Mouse (Mus musculus): Measurements from ENCODE around the gene Celsr1. TPM values are rescaled to one million over a fixed set of nuclear protein-coding genes. Genes with fewer than 3 reads are reported as not detected.

The Celsr1 gene
- polyA plus RNA-seq, 1 experiment from 2014 or later: 3.1 TPM

DNA sequence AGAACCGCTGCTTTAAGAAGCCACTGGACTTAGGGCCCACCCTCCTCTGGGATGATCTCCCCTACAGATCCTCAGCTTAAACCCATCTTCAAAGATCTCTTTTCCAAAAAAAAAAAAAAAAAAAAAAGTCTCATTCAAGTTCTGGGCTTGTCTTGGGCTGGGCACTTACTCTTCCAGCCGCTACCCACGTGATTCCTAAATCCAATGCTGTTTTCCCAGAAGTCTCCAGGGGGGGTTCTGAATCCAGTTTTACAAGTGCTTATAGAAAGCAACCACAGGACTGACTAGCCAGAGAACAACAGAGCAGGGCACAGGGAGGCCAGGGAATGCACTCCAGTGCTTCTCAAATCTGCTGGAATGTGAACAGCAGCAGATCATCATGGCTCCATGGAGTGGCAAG is 29.5 kb downstream of the Celsr1 start:
- Histone ChIP-seq H3K4me1 (0 out of 2 replicates have a peak, but pooled peaks cover 7% of the 10 kb centered on the region), H3K9ac (no peak overlapping the region), H3K4me3 (replicated peaks) (no peak overlapping the region), H3K4me2 (no peak overlapping the region), H3K27ac (no peak overlapping the region), H3K9me3 (no peaks in the 10 kb centered on the region), H3K36me3 (no peaks in the 10 kb centered on the region), H3K27me3 (replicated peaks) (no peaks in the 10 kb centered on the region)
- 85% methylated on average over 3 of the region's 3 CpGs for WGBS
- ATAC-seq (ENCODE audit: insufficient read depth, low FRiP score, low read depth): no peak

DNA sequence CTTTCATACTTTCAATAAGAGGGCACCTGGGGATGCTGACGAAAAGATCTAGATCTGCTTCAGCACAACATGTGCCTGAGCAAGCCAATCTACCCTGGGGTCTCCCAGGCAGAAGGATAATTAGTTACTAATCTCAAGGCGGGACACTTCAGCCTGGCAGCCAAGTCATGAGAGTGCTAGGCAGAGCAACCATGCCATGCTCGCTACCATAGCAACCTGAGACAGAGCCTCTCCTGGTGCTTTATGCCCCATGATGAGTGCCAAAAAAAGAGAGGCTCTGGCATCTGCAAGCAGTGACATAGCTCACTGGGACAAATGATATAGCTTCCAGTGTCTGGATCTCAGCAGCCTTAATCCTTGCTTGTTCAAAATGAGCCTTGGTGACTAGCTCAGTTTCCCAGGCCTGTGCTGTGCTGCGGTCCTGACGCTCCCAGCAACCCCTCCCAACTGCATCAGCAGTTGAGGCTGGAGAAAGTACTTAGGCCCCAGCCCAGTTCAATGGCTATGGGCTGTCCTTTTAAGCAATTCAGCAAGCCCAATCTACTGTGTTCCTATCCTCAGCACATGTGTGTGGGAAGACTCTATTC is 32.8 kb downstream of the Celsr1 start:
- no peak for ATAC-seq (ENCODE audit: insufficient read depth, low FRiP score, low read depth)
- H3K4me2 ChIP-seq: no peak overlapping the region
- H3K4me3 ChIP-seq (replicated peaks): no peak overlapping the region
- no peaks in the 10 kb centered on the region for H3K4me1 ChIP-seq
- 75% methylated on average over 5 of the region's 5 CpGs for WGBS
- no peaks in the 10 kb centered on the region for H3K36me3 ChIP-seq
- H3K27ac ChIP-seq: no peak overlapping the region
- H3K27me3 ChIP-seq (replicated peaks): no peaks in the 10 kb centered on the region
- H3K9me3 ChIP-seq: no peaks in the 10 kb centered on the region
- no peak overlapping the region for H3K9ac ChIP-seq

DNA sequence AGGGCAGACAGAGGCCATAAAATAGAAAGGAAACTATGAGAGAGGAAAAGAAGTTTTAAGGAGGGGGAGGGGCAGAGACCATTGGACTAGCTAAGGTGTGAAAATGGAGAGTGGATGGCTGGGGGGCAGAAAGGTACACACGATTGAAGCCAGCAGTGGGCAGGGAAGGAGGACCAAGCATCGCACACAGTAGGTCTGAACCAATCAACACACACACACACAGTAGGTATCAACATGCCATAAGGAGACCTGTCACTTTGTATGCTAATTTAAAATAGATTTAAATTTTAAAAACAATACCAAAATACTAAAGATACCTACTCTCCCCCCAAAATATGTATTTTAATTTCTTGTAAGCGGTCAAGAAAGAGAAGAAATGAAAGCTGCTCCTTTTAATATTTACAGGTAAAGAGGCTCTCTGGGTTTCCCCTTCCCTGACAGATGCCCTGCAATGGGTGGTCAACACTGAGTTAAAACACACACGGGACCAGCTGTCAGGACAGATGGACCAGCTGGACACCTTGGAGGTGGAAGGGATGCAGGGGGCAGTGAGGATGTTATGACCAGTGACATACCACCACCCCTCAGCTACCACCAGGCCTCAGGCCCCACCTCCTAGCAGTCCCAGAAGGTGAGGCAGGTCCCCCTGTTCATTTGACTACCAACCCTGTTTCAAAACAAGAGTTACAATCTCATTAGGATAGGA is 34.9 kb downstream of the Celsr1 start:
- H3K4me1 ChIP-seq: peaks cover 9% of the 10 kb centered on the region; the same call in 1 of the 2 replicates
- no peaks in the 10 kb centered on the region for H3K36me3 ChIP-seq
- ATAC-seq (ENCODE audit: insufficient read depth, low FRiP score, low read depth): no peak
- no peak overlapping the region for H3K4me2 ChIP-seq
- H3K27me3 ChIP-seq (replicated peaks): no peaks in the 10 kb centered on the region
- no peak overlapping the region for H3K4me3 ChIP-seq (replicated peaks)
- H3K9me3 ChIP-seq: no peaks in the 10 kb centered on the region
- 65% methylated on average over 4 of the region's 4 CpGs for WGBS
- no peak overlapping the region for H3K27ac ChIP-seq
- no peak overlapping the region for H3K9ac ChIP-seq

DNA sequence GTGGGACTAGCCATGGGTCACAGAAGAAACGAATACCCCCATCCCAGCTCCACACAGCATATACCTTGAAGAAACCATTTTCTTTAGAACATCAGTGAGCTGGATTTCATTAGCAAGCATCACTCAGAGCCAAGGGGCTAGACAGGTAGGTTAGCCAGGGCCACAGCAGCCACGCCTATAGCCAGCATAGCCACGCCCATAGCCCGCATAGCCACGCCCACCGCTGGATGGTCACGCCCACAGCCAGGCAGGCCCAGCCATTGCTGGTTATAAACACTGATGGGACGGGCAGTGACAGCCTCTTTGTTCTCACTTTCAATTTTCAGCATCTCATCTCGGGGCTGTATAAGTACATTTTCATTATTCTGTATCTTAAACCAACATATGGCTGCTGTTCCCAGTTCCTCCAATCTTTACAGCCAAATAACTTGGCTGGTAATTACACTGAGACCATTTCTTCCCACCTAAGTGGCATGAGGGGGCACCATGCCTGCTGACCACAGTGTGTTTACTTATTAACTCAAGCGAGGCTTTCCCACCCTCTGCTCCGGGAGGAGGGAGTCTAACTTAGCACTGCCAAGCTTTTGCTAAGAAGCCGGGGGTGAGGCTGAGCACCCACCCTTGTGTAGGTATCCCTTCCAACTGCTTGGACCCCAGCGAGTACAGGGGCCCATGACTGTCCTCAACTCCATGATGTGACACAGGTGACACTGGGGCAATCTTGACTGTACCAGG is 37.4 kb downstream of the Celsr1 start:
- peaks cover 15% of the 10 kb centered on the region; the same call in 1 of the 2 replicates for H3K4me1 ChIP-seq
- no peaks in the 10 kb centered on the region for H3K36me3 ChIP-seq

DNA sequence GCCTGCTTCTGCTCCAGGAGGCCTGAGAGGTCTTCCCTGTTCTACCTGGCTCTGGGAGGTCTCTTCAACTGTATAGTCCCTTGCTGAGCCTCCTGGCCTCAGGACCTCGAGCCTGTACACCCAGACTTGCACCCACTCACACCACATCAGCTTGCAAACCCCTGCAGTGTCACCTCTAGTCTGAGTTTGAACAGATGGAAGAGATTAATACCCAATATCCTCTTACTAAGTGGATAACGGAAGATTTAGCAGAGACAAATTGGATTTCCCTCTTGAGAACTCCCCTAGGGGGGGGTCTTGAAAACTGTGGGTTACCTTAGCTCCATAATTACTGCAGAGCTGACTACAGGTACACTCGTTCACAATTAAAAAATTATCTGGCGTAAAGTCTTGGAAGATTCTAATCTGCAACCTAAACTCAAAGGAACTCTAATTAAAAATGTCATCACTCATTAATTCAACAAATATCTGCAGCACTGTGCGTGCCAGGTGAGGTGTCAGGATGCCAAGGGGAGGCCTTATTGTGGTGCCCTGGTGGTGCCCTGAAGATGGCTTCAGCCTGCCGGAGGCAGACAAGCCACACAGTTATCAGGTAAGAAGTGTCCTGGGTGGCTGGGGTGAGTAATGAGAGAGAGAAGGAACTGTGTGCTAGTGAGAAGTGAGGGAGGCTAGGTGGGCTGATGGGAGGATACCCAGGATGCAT is 38.5 kb downstream of the Celsr1 start:
- Histone ChIP-seq H3K27ac (no peak overlapping the region), H3K36me3 (no peaks in the 10 kb centered on the region), H3K27me3 (replicated peaks) (no peaks in the 10 kb centered on the region), H3K9me3 (no peaks in the 10 kb centered on the region), H3K4me2 (no peak overlapping the region), H3K4me1 (peaks cover 15% of the 10 kb centered on the region; the same call in 1 of the 2 replicates), H3K4me3 (replicated peaks) (no peak overlapping the region), H3K9ac (no peak overlapping the region)
- no peak for ATAC-seq (ENCODE audit: insufficient read depth, low FRiP score, low read depth)
- whole genome bisulfite sequencing: 73% methylated on average over 6 of the region's 6 CpGs

More for the DNA sequence above, 37.4 kb downstream of the Celsr1 start:
- H3K27ac ChIP-seq: no peak overlapping the region
- no peak for ATAC-seq (ENCODE audit: insufficient read depth, low FRiP score, low read depth)
- no peak overlapping the region for H3K9ac ChIP-seq
- 37% methylated on average over 13 of the region's 13 CpGs for WGBS
- no peak overlapping the region for H3K4me3 ChIP-seq (replicated peaks)
- H3K27me3 ChIP-seq (replicated peaks): no peaks in the 10 kb centered on the region
- H3K9me3 ChIP-seq: no peaks in the 10 kb centered on the region
- no peak overlapping the region; the same call in 1 of the 2 replicates for H3K4me2 ChIP-seq

DNA sequence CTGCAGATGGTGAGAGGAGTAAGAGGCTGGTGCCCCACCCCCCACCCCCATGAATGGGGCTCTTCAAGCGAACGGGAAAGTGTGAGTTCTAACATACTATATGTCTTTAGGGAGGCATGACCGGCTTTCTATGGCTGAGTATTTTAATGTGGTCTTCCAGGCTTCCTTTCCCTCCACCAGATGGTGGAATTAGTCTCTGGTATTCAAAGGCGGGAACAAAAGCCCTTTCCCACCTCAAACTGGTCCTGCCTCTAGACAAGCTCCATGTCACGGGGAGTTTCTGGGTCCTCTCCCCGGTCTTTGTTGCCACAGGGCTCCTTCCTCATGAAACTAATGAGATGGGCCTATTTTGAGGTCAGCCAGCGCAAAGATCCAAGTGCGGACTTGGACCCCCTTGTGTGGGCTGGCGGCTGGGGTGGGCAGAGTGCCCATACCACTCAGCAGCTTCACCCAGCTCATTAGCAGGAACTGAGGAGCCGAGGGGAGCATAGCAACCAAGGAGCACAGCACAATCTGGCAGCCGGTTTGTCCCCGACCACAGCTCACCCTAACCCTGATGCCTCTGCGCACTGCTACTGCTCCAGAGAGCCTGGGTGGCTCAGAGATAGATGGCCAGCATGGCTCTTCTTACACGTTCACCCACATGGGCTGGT is 39.5 kb downstream of the Celsr1 start:
- no peak overlapping the region for H3K4me3 ChIP-seq (replicated peaks)
- 42% methylated on average over 14 of the region's 14 CpGs for WGBS
- H3K9me3 ChIP-seq: no peaks in the 10 kb centered on the region
- H3K27me3 ChIP-seq (replicated peaks): no peaks in the 10 kb centered on the region
- 0 out of 2 replicates have a peak, but pooled peaks have one; percentile 16 for ATAC-seq (ENCODE audit: insufficient read depth, low FRiP score, low read depth)
- H3K4me1 ChIP-seq: peaks cover 15% of the 10 kb centered on the region; the same call in 1 of the 2 replicates
- no peaks in the 10 kb centered on the region for H3K36me3 ChIP-seq
- no peak overlapping the region for H3K9ac ChIP-seq
- H3K27ac ChIP-seq: 0 out of 2 replicates have a peak overlapping the region, but pooled peaks have one; percentile 35
- no peak overlapping the region for H3K4me2 ChIP-seq

DNA sequence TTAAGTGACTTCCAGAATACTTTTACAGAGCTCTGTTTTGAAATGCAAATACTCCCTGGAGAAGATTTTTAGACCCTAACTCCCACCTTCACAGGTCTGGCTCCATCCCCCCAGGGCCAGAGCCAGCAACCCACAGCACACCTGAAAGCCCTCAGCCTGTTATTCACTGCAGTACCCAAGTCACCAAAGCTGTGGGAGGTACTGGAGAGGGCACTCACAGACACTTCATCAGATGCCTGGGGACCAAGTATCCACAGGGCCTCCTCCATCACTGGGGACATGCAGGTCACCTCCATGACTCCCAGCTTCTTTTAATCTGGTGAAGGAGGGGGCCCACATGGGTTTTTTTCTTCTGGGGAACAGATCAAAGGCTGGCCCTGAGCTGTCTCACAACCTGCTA is 40.2 kb downstream of the Celsr1 start:
- no peak overlapping the region for H3K4me2 ChIP-seq
- no peak overlapping the region for H3K4me3 ChIP-seq (replicated peaks)
- no peak for ATAC-seq (ENCODE audit: insufficient read depth, low FRiP score, low read depth)
- no peaks in the 10 kb centered on the region for H3K27me3 ChIP-seq (replicated peaks)
- no peaks in the 10 kb centered on the region for H3K36me3 ChIP-seq
- no peak overlapping the region for H3K27ac ChIP-seq
- H3K4me1 ChIP-seq: peaks cover 15% of the 10 kb centered on the region; the same call in 1 of the 2 replicates
- H3K9me3 ChIP-seq: no peaks in the 10 kb centered on the region
- H3K9ac ChIP-seq: no peak overlapping the region

DNA sequence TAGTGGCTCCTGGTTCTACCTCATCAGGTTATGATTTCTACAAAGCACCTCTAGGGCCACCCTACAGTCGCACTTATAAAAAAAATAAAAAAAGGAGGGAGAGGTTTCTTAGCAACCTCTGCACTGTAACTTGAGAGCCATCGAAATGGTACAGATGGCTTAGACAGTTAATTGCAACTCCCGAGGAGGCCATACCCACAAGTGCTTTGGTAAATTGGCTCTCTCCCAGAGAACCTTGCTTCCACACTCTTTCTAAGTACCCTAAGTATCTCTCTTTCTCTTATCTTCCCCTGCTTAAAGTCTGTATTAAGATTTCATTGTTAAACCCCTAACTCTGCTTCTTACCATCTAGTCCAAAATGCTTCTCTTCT is 41.5 kb downstream of the Celsr1 start:
- ATAC-seq (ENCODE audit: insufficient read depth, low FRiP score, low read depth): no peak
- H3K4me1 ChIP-seq: peaks cover 15% of the 10 kb centered on the region; the same call in 1 of the 2 replicates
- H3K27me3 ChIP-seq (replicated peaks): no peaks in the 10 kb centered on the region
- H3K36me3 ChIP-seq: no peaks in the 10 kb centered on the region
- 28% methylated on average over 3 of the region's 3 CpGs for WGBS
- no peak overlapping the region for H3K27ac ChIP-seq
- no peaks in the 10 kb centered on the region for H3K9me3 ChIP-seq
- no peak overlapping the region for H3K9ac ChIP-seq
- no peak overlapping the region for H3K4me2 ChIP-seq
- no peak overlapping the region for H3K4me3 ChIP-seq (replicated peaks)

DNA sequence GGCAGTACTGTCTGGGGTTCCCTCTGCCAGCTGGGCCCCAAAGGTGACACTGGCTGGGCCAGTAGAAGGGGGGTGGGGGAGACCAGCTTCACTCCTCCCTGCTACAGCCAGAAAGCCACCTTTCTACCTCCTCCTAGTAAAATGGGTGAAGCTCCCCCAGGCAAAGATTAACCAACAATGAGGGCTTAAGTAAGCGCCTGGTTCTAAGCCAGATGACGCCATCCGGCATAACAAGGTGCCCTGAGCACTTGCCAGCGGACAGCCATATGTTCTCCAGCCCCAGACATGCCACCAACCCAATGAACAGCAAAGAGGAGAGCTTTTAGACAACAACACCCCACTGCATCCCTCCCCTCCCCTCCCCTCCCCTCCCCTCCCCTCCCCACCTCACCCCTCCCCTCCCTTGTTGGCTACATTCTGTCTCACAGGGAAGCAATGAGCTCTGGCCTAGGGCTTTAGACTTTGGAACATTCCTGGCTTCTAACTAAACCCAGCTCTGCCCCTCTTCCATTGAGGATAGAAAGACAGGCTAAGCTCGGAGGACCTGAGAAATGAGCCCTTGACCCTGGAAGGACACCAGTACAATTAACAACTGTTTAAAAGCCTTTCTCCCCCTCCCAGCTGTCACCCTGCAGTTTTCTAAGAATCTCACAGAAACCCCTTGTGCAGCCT is 42.0 kb downstream of the Celsr1 start:
- no peak overlapping the region for H3K9ac ChIP-seq
- WGBS: 59% methylated on average over 5 of the region's 5 CpGs
- no peaks in the 10 kb centered on the region for H3K27me3 ChIP-seq (replicated peaks)
- no peak overlapping the region for H3K27ac ChIP-seq
- H3K4me2 ChIP-seq: no peak overlapping the region
- no peak for ATAC-seq (ENCODE audit: insufficient read depth, low FRiP score, low read depth)
- H3K4me3 ChIP-seq (replicated peaks): no peak overlapping the region
- peaks cover 15% of the 10 kb centered on the region; the same call in 1 of the 2 replicates for H3K4me1 ChIP-seq
- H3K9me3 ChIP-seq: no peaks in the 10 kb centered on the region
- no peaks in the 10 kb centered on the region for H3K36me3 ChIP-seq

DNA sequence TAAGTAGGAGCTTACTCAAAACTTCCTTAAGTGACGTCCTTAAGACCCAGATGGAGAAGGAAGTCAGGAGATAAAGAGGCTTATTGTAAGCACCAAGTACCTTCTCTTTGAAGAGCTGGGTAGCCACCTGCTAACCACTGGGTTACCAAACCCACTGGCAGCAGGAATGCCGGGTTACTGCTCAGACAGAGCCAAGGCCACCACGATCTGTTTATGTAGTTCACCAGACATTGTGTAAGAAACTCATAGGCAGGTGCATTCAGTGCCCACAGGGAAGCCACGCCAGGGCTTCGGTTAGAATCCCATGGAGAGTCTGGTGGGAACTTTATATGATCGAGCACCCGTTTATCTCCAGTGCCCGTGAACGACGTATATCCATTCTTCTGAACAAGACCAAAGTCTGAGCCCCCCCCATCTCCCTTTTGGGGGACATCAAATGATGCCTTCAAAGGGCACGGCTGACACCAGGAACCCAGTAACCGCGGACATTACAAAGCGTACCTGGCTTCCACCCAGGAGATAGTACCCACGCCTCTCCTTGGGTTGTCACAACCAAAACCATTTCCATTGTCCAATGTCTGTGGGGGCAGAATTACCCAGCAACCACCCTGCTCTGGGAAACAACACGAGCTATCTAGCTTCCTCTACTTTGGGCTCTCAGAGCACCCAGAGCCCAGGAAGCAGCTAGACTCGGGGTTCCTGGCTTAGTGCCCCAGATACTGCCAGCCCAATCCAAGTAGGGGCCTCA is 42.7 kb downstream of the Celsr1 start:
- Histone ChIP-seq H3K9me3 (no peaks in the 10 kb centered on the region), H3K27me3 (replicated peaks) (no peaks in the 10 kb centered on the region), H3K4me1 (peaks cover 15% of the 10 kb centered on the region; the same call in 1 of the 2 replicates), H3K4me2 (no peak overlapping the region), H3K9ac (no peak overlapping the region), H3K4me3 (replicated peaks) (no peak overlapping the region), H3K36me3 (no peaks in the 10 kb centered on the region), H3K27ac (no peak overlapping the region)
- WGBS: 78% methylated on average over 17 of the region's 17 CpGs
- no peak for ATAC-seq (ENCODE audit: insufficient read depth, low FRiP score, low read depth)

Data from stomach, embryonic 15.5 days (tissue).